Mouse (Mus musculus): ENCODE measurements around the gene Tomt. TPM values are rescaled to one million over a fixed set of nuclear protein-coding genes. Genes with fewer than 3 reads are reported as not detected.

The Tomt gene
- total RNA-seq, 2 experiments from 2014 or later: not detected

DNA sequence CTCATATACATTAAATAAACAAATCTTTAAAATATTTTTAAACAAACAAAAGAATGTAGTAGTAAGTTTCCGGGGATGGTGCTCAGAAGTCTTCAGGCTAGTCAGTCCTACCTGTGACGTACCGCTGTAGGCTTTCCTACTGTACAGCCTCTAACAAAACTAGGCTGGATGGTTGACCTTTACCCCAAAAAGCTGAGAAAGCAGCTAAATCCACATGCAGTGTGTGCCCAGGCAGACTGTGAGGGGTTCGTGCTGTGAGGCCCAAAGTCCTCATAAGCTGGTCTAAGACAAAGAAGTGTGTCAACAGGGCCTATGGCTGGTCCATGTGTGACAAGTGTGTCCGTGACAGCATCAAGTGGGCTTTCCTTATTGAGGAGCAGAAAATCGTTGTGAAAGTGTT is 53.3 kb downstream of the Tomt start:
- no peak for DNase-seq

GRCm38 (mm10) chr7:101851689-101852088 is 54.5 kb downstream of the Tomt start:
- DNase-seq: no peak

Small RNAs within 50 kb of the gene (microRNA-seq; reads per million reads assigned to microRNA genes)
- gene Gm22655: 0 reads per million in 2 experiments

Other genes starting within 250 kb of the Tomt start
- 10 to 100 TPM; 53.1 to 54.7 TPM for gene Clpb, start 242.7 kb downstream of the Tomt start, total RNA-seq (2021)
- not detected for gene Phox2a, start 88.0 kb downstream of the Tomt start, total RNA-seq (2021)
- gene Inppl1, start 68.1 kb downstream of the Tomt start, total RNA-seq (2021): 10 to 100 TPM; 28.7 to 29.2 TPM
- not detected for gene Folr2, start 49.2 kb downstream of the Tomt start, total RNA-seq (2021)
- gene Anapc15, start 42.6 kb downstream of the Tomt start, total RNA-seq (2021): 10 to 100 TPM; 27.9 to 30.1 TPM
- gene Folr1, start 35.6 kb downstream of the Tomt start, total RNA-seq (2021): 1 to 10 TPM in 1 of 2 experiments, under 1 TPM in 1; 0.62 to 4.9 TPM
- gene Lamtor1, start 455 bp downstream of the Tomt start, total RNA-seq (2021): 10 to 100 TPM; 87.9 to 90.5 TPM
- 1 to 10 TPM; 4.8 to 5.7 TPM for gene Lrrc51, start 27.5 kb upstream of the Tomt start, total RNA-seq (2021)
- gene Numa1, start 27.8 kb upstream of the Tomt start, total RNA-seq (2021): 100 to 1,000 TPM; 101 to 112 TPM
- 10 to 100 TPM in 1 of 2 experiments, 1 to 10 TPM in 1; 7.8 to 11.0 TPM for gene Il18bp, start 112.3 kb upstream of the Tomt start, total RNA-seq (2021)
- 10 to 100 TPM; 39.5 to 51.6 TPM for gene Rnf121, start 159.1 kb upstream of the Tomt start, total RNA-seq (2021)
- 10 to 100 TPM; 27.5 to 30.0 TPM for gene Xndc1, start 159.2 kb upstream of the Tomt start, total RNA-seq (2021)
- 1 to 10 TPM; 2.2 to 2.4 TPM for gene Xntrpc, start 159.4 kb upstream of the Tomt start, total RNA-seq (2021)
- gene Trpc2, start 176.8 kb upstream of the Tomt start, total RNA-seq (2021): 1 to 10 TPM; 1.4 to 2.5 TPM
- gene Art1, start 195.4 kb upstream of the Tomt start, total RNA-seq (2021): not detected
- gene Art5, start 203.1 kb upstream of the Tomt start, total RNA-seq (2021): not detected
- gene Chrna10, start 210.5 kb upstream of the Tomt start, total RNA-seq (2021): not detected

All from layer of hippocampus, postnatal 36 days (tissue).